Mouse (Mus musculus) gonadal fat pad, adult 2 months (tissue): ENCODE results near the gene Cntd1. TPM values are rescaled to one million over a fixed set of nuclear protein-coding genes. Genes with fewer than 3 reads are reported as not detected.

ENCODE experiments used
- DNase-seq: peaks from one replicate; pipeline ENCODE4 v3.0.0-alpha.2; 2012; ENCODE audit warnings: low read depth
- polyA plus RNA-seq: library from polyadenylated mRNA; depleted of rRNA; stranded (reverse); fragments of >200 nt; gene quantifications from 2 replicates; pipeline ENCODE4 v1.2.3, GENCODE M21; 2012

Gene Cntd1
- polyA plus RNA-seq, 1 experiment, result 0.88 TPM

DNA sequence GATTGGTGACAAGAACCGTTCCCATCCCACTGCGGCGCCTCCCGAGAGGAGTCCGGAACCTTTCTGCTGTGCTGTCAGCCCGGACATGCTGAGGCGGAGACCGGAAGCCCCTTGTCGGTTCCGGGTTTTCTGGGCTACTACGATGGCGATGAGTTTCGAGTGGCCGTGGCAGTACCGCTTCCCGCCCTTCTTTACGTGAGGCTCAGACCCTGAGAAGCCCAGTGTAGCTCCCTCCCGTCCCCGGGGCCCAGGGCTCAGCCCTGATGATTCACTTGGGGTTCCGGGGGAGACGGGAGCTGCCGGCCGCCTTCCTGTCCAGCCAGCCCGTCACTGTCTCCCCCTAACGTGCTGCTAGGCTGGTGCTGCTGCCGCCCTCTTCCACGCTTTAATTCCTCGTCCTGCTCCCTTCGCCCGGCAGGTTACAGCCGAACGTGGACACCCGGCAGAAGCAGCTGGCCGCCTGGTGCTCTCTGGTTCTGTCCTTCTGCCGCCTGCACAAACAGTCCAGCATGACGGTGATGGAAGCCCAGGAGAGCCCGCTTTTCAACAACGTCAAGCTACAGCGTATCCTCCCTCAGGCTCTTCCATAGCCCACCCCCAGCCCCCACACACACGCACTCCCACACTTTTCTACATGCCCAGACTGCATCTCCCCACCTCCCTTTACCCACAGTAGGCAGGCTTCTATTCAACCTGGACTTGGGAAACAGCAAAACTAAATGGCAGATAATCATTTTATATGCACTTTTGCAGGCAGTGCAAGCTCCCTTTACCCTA, 25.0 kb upstream of the Cntd1 start, which contains the start of gene Vps25:
Gene Vps25 (plus strand): TSS at position 95 of the 777 bp plus-strand sequence.
- DNase-seq, result no peak

DNA sequence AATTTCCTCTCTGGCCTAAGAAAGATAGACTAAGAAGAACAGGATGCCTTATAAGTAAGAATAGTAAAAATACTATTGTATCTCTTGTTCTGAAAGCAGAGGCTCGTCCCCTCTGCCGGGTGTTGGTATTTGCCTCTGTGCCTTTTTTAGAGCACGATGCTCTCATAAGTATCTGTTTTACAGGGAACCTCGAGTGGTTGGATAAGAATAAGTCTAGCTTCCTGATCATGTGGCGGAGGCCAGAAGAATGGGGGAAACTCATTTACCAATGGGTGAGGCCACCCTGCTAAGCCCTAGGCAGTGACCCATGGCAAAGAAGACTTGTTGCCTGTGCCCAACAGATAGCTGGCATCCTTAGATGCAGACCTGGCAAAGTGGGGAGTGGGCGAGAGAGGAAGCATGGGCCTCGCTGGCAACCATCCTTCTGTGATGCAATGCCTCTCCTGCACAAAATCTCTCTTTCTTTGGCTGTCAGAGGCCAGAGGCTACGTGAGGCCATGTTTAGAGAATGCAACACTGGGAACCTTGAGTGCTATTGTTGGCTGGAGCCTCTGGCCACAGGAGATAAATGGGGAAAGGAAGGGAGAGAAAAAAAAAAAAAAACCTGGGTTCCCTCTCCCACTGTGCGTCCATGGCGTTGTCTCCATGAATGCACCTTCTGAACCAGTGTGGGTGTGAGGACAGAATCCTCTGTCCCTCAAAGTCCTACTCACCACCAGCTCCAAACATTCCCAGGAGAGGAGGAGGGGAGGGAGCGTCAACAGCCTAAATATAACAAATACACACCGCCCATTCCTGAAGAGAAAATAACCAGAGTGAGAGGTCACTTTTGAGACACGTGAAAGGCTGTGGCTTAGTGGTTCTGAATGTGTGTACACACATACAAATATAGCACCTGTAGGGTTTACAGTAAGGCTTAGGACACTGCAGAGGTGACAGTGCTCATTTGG, 22.7 kb upstream of the Cntd1 start:
- DNase-seq, result no peak

DNA sequence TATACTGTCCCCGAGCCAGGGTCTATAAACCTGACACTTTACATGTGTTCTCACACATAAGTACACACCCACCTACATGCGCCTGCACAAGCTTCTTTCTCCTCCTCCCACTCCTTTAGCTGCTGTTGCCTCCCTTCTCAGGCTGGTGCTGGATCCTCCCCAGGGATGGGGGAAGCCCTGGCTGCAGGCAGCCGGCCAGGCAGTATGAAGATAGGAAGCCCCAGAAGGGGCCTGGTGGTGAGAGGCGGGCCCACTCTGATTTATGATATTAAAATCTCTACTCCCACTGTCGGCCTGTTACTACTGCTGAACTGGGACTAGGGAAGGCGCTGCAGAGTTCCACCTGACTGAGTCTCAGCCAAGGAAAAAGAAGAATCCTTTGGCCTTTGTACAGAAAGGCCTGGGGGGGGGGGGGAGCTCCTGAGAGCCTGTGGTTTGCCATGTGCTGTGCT, 19.5 kb upstream of the Cntd1 start:
- DNase-seq, result no peak

DNA sequence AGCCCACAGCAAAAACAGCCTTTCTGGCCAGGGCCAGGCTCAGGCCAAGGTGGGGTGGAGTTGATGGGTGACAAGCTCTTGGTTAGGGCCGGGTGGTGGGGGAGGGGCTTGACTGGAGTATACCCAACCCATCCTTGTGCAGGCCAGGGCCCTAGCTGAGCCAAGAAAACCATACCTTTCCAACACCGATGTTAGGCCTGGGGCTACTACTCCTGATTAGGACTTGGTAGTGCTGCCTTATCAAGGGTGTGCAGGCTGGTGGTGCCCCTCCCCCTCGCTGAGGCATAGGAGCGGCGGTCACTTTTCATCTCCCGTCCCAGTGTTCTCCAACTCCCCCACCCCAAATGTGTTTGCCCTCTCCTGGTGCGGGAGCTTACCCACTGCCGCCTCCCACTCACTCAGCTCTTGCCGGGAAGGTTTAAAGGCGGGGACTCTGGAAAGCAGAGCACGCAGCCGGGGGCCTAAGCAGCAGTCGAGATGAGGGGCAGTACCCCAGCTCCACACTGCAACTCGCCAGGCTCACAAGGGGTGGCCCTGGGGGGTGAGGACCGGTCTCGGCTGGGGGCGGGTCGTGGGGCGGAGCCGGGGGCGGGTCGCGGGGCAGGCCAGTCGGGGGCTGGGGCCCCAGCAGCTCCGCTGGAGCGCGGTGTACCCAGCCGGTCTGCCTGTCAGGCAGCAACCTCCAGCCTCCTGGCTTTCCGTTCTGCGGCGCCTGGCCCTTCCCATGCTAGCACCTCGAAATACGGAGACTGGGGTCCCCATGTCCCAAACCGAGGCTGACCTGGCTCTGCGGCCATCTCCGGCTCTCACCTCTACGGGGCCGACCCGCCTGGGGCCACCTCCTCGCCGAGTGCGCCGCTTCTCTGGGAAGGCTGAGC, 18.6 kb upstream of the Cntd1 start, which contains the start of gene Wnk4:
Gene Wnk4 (plus strand): TSS at position 620 of the 878 bp plus-strand sequence.
- no peak for DNase-seq

DNA sequence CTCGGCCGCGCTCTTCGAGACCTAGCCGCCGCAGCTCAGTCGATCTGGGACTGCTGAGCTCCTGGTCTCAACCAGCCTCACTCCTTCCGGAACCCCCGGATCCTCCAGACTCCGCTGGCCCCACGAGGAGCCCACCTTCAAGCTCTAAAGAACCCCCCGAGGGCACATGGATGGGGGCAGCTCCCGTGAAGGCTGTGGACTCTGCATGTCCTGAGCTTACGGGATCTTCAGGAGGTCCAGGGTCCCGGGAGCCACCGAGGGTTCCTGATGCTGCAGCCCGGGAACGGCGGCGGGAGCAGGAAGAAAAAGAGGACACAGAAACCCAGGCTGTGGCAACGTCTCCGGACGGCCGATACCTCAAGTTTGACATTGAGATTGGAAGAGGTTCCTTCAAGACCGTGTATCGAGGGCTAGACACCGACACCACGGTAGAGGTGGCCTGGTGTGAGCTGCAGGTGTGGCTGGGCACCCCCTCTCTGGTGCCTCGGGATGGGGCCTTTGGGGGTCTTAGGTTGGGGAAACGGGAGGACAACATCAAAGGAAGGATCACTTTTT, 17.9 kb upstream of the Cntd1 start:
- DNase-seq, result no peak

DNA sequence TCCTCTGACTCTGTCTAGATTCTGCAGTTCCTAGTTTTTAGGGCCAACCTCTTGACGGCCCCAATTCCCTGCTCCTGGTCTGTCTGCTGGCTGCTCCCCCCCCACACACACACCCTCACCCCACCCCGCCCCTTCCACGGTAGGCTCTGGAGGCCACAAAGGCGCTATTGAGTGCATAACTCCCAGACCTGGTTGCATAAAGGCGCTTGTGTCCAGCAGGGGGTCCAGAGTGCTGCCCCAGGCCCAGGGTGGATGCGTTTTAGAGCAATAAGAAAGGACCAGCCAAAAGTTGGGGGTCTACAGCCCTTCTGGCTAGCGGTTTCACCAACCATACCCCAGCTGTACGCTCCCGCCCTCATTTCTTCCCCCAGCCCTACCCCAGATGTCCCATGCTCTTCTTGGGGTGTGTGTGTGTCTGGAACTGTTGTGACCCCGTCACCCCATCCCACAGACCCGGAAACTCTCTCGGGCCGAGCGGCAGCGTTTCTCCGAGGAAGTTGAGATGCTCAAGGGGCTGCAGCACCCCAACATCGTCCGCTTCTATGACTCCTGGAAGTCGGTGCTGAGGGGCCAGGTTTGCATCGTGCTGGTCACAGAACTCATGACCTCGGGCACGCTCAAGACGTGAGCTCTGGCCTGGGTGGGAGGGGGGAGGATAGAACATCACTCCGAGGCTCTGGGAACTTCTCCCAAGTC, 16.4 kb upstream of the Cntd1 start:
- no peak for DNase-seq

DNA sequence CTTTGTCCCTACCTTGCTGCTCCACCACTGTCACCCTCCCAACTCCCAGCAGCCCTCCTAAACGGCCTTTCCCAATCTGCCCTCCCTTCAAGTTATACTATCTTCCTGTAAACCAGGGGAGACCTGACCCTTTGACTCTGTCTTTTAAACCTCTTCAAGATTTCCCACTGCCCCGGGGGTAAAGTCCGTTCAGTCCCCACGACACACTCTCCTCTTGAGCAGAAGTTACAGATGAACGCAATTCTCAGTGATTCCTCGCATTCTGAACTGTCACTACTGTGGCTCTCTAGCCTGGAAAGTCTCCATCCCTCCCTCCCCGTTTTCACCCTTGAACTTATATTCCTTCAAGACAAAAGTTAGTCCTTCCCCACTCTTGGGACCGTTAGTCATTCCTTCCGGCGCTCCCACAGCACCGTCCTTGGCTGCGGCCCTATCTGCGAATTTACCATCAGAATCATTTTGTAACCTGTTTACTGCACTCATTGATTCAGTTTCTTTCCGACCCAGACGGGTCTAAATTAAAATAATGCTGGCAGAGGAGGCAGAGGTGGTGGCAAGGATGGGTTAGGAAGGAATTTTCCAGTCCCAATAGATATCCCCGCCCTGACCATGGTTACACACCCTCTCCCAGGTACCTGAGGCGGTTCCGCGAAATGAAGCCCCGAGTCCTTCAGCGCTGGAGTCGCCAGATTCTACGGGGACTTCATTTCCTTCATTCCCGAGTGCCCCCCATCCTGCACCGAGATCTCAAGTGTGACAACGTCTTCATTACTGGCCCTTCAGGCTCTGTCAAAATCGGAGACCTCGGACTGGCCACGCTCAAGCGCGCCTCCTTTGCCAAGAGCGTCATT, 15.4 kb upstream of the Cntd1 start:
- DNase-seq, result no peak

DNA sequence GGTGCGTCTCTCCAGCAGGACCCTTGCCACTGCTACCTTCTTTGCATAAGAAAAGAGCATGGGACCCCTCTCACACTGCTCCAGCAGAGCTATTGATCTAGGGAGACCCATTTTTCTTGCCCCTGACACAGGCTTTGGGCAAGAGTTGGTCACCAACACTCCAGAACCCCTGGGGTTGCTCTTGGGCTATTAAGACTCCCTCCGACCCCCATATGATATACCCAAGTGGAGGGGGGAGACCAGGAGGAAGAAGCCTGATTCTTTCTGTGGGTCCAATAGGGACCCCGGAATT, 14.9 kb upstream of the Cntd1 start:
- no peak for DNase-seq

DNA sequence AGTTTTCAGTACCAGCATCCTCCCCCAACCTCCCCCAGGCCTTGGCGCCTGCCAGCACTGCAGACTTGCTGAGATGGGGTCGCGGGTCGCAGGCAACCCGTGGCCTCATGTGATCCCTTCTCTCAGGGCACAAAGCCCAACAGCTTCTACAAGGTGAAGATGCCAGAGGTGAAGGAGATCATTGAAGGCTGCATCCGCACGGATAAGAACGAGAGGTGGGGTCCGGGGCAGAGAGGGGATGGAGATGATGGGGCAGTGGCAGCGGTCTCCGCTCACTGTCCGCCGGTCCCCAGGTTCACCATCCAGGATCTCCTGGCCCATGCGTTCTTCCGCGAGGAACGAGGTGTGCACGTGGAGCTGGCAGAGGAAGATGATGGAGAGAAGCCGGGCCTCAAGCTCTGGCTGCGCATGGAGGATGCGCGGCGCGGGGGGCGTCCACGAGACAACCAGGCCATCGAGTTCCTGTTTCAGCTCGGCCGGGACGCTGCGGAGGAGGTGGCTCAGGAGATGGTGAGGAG, 13.8 kb upstream of the Cntd1 start:
- no peak for DNase-seq

DNA sequence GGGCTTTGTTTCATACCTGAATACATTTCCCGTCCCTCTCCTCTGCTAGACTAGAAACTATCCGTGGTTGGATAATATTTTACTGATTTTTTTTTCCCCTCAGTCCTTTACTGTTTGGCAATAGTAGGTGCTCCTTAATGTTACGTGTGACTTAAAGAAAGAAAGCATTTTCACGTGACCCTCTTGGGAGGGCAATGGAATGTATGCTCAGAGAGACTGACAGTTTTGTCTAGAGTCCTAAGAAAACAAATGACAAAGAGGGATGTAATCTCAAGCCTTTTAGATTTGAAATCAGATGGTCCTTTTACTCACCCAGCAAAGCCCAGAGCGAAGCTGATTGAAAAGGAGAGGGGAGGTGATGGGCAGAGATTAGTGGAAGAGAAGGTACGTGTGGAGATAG, 12.9 kb upstream of the Cntd1 start:
- DNase-seq, result no peak

DNA sequence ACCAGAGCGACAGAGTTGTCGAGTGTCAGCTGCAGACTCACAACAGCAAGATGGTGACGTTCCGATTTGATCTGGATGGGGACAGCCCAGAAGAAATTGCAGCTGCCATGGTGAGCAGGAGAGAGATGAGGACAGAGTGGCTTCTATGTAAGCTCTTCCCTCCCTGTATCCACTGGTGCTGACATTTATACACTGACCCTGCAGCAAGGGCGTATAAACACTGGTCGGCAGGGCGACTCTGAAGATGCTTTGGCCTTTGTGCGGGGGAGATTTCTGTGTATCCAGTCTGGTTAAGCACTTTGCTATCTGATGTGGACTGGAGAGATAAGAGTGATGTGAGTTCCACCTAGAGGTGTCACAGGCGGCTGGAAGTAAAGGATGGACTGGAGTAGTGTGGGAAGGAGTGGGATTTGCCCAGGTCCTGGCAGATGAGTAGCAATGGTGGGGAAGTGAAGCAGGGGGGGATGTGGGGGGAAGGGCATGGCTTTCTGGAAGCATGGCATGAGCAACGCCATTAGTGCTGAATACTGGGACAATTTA, 9.2 kb upstream of the Cntd1 start:
- no peak for DNase-seq

DNA sequence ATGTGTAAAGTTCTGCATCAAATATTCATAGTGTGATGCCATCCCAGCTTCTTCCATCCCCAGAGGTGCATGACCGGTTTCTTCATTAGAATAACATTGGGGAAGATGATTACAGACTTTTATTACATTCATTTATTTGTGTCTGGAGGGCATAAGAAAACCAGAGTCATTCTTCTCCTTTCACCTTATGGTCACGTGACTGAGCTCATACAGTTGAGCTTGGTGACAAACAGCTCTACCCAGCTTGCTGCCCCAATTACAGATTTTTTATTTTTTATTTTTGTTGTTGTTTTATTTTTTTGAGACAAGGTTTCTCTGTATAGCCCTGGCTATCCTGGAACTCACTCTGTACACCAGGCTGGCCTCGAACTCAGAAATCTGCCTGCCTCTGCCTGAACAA, 6.4 kb upstream of the Cntd1 start:
- DNase-seq, result no peak

DNA sequence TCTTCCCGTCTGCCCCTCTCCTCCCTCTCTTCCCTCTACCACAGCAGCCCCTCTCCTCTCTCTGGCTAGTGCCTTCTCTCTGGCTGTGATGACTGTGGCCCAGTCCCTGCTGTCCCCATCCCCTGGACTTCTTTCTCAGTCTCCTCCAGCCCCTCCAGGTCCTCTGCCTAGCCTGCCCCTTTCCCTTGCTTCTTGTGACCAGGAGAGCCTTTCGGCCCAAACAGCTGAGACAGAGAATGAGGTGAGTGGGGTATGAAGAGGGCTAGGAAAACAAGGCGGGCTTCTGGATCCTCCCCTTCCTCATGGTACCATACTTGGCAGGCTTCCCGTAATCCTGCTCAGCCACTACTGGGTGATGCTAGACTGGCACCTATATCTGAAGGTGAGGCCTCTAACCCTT, 3.5 kb upstream of the Cntd1 start:
- DNase-seq, result no peak

DNA sequence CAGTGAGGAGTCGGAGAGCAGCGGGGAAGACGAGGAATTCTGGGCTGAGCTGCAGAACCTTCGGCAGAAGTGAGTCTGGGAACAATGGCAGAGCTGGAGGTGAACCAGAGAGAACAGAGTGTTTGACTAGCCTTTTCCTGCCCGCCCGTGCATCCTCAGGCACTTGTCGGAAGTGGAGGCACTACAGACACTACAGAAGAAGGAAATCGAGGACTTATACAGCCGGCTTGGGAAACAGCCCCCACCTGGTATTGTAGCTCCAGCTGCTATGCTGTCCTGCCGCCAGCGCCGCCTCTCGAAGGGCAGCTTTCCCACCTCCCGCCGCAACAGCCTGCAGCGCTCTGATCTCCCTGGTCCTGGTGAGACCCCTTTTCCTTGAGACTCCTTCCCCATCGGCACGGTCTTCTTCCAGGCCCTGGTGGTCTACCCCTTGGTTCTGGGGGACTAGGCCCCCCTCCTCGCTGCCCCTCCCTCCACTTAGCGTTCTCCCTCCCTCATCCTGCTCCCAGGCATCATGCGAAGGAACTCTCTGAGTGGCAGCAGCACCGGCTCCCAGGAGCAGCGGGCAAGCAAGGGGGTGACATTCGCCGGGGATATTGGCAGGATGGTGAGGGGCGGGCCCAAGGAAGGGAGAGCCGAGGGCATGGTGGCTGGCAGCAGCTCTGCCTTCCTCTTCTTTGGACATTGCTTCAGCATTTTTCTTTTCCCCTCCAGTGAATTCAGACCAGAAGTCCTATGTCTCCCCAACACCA, 2.3 kb upstream of the Cntd1 start:
- DNase-seq, result no peak

DNA sequence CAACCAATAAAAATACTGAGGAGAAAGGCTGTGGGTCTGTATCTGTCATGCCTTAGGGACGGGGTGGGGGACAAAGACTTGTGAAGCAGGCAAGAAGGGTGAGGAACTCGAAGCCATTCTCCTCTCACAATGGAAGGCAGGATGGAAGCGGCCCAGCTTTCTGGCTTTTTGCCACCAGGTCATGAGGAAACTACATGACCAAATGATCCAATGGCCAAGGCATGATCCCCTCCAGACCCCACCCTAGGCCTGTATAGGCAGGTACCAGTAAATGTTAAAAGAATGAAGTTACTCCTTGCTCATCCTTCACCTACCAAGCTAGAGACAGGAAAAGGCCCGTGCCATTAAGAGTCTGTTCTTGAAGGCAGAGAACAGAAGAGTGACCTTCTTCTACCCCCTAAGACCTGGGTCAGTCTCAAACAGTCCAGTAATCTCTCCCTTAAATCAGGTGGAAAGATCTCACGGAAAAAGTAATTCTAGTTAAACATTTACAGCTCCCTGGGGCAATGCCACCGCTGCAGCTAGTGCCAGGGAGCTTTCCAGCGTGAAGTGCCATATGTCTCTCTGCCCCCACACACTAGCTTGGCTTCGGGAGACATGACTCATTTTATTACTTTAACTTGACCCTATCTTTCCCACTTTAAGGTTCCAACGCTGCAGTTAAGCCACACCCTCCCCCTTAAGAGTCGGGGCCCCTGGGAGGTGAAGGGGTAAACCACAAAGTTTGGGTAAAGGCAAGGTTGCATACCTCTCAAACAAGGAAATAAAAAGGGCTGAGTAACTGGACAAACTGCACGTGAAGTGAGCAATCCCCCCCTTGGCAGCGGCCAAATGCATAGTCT, 1.2 kb upstream of the Cntd1 start:
- no peak for DNase-seq

DNA sequence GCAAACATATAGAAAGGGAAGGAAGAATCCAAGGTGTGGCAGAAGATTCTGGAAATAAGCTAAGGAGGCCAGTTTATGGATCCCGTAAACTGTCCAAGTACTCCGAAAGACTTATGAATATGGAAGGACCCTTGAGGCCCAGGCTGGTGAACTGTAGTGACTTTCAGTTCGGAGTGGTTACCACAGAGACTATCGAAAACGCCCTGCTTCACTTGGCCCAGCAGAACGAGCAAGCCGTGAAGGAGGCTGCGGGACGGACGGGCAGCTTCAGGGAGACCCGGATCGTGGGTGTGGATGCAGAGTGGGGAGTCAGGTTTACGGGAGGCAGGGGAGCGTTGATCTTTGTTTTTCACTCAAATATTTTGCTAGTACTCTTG, 369 bp downstream of the Cntd1 start:
- DNase-seq, result no peak

DNA sequence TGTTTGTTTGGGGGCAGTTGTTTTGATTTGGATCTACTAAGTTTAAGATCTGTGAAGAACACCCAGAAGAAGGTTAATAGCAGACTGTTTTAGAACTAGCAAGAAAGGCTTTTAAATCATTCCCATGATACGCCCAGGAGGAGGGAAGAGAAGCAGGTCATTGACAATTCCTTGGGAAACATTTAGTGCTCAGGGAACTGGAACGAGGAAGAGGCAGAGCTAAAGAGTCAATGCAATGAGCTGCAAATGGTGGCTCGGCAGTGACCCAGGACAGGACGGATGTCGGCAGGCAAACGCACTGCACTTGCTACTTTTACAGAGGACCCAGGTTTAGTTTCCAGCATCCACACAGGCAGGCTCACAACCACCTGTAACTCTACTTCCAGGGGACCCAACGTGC, 2.0 kb downstream of the Cntd1 start:
- DNase-seq, result no peak

DNA sequence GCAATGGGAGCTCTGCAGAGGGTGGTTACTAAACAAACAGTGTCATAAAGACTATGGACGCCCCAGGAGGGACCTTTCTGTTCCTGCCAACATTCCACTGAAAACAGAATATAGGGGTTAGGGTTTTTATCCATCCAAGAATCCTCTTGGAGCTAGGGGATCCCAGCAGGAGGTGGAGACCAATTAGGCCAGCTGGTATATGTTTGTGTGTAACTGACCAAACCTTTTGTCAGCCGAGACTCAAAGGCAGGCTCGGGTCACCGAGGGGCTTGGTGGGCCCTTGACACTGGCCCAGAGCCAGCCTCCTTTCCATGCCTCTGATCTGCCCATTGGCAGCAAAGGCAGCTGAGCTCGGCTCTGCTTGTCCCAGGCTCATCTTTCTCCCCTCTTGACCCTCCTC, 4.1 kb downstream of the Cntd1 start:
- no peak for DNase-seq
